Mouse (Mus musculus): ENCODE measurements around the gene Sdk2. TPM values are rescaled to one million over a fixed set of nuclear protein-coding genes. Genes with fewer than 3 reads are reported as not detected.
A peak's percentile ranks its signal among the peaks of the same experiment; 100 is the strongest.

Sdk2 gene
- polyA plus RNA-seq, 1 experiment from 2014 or later: 4.2 TPM

DNA sequence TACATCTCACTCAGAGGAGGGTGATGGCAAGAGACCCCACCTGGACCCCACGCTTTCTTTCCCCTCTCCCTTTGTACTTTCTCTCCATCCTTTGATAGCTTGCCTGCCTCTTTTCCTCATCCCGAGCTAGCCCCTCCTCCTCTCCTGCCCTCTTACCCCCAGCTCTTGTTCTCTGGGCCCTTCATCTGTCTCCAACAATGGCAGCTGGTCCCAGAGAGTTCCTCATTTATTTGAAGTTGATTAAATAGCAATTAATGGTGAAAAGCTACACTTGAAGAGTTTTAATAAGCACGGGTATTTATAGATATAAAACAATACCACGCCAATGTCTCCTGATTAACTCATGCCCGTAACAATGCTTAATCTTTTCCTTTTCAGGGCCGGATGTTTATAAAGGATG lies 222.9 kb downstream of the Sdk2 start:
- Histone ChIP-seq H3K4me2 (replicated peaks; ENCODE audit: low read depth, low read length) (no peak overlapping the region), H3K27me3 (ENCODE audit: control insufficient read depth, insufficient read depth, low read length) (no peaks in the 10 kb centered on the region), H3K4me3 (ENCODE audit: low read length) (no peak overlapping the region), H3K9me3 (ENCODE audit: control insufficient read depth, low read length) (no peaks in the 10 kb centered on the region), H3K4me1 (ENCODE audit: control insufficient read depth, insufficient read depth, low read length) (no peaks in the 10 kb centered on the region), H3K9ac (ENCODE audit: low read depth, low read length) (no peak overlapping the region), H3K27ac (ENCODE audit: low read depth, low read length) (no peak overlapping the region), H3K36me3 (ENCODE audit: control insufficient read depth, insufficient read depth, low read length) (no peaks in the 10 kb centered on the region)
- ATAC-seq (ENCODE audit: low FRiP score, low TSS enrichment): no peak
- WGBS: 77% methylated on average over 6 of the region's 6 CpGs

DNA sequence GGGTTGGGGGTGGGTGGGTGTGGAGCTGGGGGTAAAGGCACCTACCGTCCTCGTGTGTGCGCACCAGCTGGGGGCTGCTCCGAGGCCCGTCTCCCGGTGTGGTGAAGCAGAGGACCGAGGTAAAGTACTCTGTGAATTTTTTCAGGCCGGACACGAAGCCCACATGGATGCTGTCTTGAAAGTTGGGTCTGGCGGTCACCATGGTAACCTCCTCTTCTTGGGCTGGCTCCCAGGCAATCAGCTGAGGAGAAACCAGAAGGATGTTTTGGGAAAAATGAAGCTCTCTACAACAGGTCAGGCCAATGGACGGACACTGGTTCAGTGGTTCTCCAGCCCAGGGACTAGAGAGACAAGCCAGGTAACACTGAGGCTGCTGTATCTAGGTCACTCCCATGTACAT lies 224.0 kb downstream of the Sdk2 start:
- H3K9me3 ChIP-seq (ENCODE audit: control insufficient read depth, low read length): no peaks in the 10 kb centered on the region
- WGBS: 92% methylated on average over 11 of the region's 11 CpGs
- H3K36me3 ChIP-seq (ENCODE audit: control insufficient read depth, insufficient read depth, low read length): no peaks in the 10 kb centered on the region
- no peak overlapping the region for H3K4me3 ChIP-seq (ENCODE audit: low read length)
- no peak overlapping the region for H3K4me2 ChIP-seq (replicated peaks; ENCODE audit: low read depth, low read length)
- no peak for ATAC-seq (ENCODE audit: low FRiP score, low TSS enrichment)
- no peaks in the 10 kb centered on the region for H3K4me1 ChIP-seq (ENCODE audit: control insufficient read depth, insufficient read depth, low read length)
- H3K27me3 ChIP-seq (ENCODE audit: control insufficient read depth, insufficient read depth, low read length): no peaks in the 10 kb centered on the region
- no peak overlapping the region for H3K27ac ChIP-seq (ENCODE audit: low read depth, low read length)
- H3K9ac ChIP-seq (ENCODE audit: low read depth, low read length): no peak overlapping the region

DNA sequence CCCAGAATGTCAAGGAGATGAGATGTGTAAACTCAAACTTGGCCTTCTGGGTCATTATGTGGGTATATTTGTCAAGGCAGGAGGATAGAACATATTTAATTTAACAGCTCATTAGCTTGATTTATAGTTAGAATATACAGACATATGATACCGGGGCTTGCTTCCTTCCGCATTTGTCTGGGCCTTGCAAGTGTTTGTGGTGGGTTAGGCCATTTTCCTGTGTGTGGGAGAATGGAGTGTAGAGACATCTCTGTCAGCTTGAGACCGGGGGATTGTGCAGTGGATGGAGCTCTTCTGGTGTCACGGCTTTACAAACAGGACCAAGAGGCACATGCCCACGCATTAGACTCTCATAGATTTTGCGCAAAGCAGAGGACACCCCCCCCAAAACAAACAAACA lies 235.2 kb downstream of the Sdk2 start:
- Histone ChIP-seq H3K4me3 (ENCODE audit: low read length) (no peak overlapping the region), H3K9me3 (ENCODE audit: control insufficient read depth, low read length) (no peaks in the 10 kb centered on the region), H3K4me1 (ENCODE audit: control insufficient read depth, insufficient read depth, low read length) (no peaks in the 10 kb centered on the region; the same call in 1 of the 2 replicates), H3K36me3 (ENCODE audit: control insufficient read depth, insufficient read depth, low read length) (no peaks in the 10 kb centered on the region; the same call in 1 of the 2 replicates), H3K9ac (ENCODE audit: low read depth, low read length) (no peak overlapping the region), H3K27me3 (ENCODE audit: control insufficient read depth, insufficient read depth, low read length) (no peaks in the 10 kb centered on the region; the same call in 1 of the 2 replicates), H3K27ac (ENCODE audit: low read depth, low read length) (no peak overlapping the region), H3K4me2 (replicated peaks; ENCODE audit: low read depth, low read length) (no peak overlapping the region)
- ATAC-seq (ENCODE audit: low FRiP score, low TSS enrichment): peak; percentile 17; the same call in 1 of the 2 replicates
- WGBS: 39% methylated on average over 6 of the region's 6 CpGs

DNA sequence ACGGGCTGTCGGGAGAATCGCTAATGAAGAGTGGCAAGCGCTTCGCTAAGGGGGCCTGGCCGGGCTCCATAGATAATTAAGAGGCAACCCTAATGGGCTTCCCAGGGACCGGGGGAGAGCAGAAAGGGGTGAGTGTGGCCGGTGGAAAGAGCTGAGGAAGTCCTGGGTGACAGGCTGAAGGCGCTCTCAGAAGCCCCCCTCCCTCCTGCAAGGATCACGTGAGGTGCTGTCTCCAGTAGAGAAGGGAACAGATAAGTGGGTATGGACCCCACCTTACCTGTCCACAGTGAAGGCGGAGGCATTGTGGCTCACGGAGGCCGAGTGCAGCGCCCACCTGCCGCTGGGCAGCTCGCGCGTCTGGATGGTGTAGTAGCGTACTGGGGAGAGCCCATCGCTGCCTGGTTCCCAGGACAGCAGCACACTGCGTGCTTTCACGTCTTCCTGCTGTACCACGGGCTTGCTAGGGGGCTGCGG lies 238.7 kb downstream of the Sdk2 start:
- Histone ChIP-seq H3K36me3 (ENCODE audit: control insufficient read depth, insufficient read depth, low read length) (no peaks in the 10 kb centered on the region), H3K27me3 (ENCODE audit: control insufficient read depth, insufficient read depth, low read length) (no peaks in the 10 kb centered on the region), H3K4me2 (replicated peaks; ENCODE audit: low read depth, low read length) (no peak overlapping the region), H3K9ac (ENCODE audit: low read depth, low read length) (no peak overlapping the region), H3K4me3 (ENCODE audit: low read length) (no peak overlapping the region), H3K9me3 (ENCODE audit: control insufficient read depth, low read length) (no peaks in the 10 kb centered on the region), H3K27ac (ENCODE audit: low read depth, low read length) (no peak overlapping the region), H3K4me1 (ENCODE audit: control insufficient read depth, insufficient read depth, low read length) (no peaks in the 10 kb centered on the region; the same call in 1 of the 2 replicates)
- no peak for ATAC-seq (ENCODE audit: low FRiP score, low TSS enrichment)
- 37% methylated on average over 24 of the region's 24 CpGs for WGBS

DNA sequence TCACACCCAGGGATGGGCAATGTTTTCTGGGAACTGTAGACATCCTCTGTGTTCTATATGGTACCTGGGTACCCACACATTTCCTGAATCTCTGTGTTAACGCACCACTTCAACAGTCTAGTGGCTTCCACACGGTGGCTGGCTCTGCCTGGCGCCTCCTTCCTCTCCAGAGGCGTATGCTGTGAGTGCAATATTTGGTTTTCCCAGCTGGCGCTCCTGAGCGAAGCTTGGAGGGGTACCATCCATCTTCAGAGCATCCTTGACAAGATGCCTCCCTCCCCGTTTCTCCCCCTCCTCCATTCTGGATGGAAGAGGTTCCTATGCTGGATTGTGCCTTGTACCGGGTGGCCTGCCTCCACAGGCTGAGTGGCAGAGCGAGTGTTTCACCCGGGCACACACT lies 246.8 kb downstream of the Sdk2 start:
- WGBS: 85% methylated on average over 10 of the region's 10 CpGs
- Histone ChIP-seq H3K27ac (ENCODE audit: low read depth, low read length) (no peak overlapping the region), H3K4me2 (replicated peaks; ENCODE audit: low read depth, low read length) (no peak overlapping the region), H3K4me3 (ENCODE audit: low read length) (no peak overlapping the region), H3K9ac (ENCODE audit: low read depth, low read length) (no peak overlapping the region), H3K27me3 (ENCODE audit: control insufficient read depth, insufficient read depth, low read length) (no peaks in the 10 kb centered on the region), H3K36me3 (ENCODE audit: control insufficient read depth, insufficient read depth, low read length) (no peaks in the 10 kb centered on the region), H3K9me3 (ENCODE audit: control insufficient read depth, low read length) (no peaks in the 10 kb centered on the region), H3K4me1 (ENCODE audit: control insufficient read depth, insufficient read depth, low read length) (peaks cover 3% of the 10 kb centered on the region; the same call in 1 of the 2 replicates)
- ATAC-seq (ENCODE audit: low FRiP score, low TSS enrichment): no peak

DNA sequence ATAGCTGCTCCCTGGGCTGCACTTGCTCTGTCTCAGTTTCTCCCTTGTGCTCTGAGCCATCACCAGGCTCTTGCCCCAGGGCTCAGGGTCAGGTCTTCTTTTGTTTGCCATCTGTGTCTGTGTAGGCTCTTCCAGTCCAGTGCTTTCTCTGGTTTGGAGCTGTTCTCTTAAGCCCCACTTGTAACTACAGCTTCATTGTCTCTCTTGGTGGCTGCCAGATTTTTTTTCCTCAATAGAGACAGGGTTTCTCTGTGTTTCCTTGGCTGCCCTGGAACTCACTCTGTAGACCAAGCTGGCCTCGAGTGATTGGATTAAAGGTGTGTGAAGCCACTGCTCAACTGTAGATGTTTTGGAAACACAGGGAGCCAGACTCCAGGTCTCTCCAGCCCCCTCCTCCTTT lies 247.8 kb downstream of the Sdk2 start:
- Histone ChIP-seq H3K36me3 (ENCODE audit: control insufficient read depth, insufficient read depth, low read length) (no peaks in the 10 kb centered on the region), H3K4me2 (replicated peaks; ENCODE audit: low read depth, low read length) (no peak overlapping the region), H3K4me3 (ENCODE audit: low read length) (no peak overlapping the region), H3K4me1 (ENCODE audit: control insufficient read depth, insufficient read depth, low read length) (peaks cover 3% of the 10 kb centered on the region; the same call in 1 of the 2 replicates), H3K9me3 (ENCODE audit: control insufficient read depth, low read length) (no peaks in the 10 kb centered on the region), H3K9ac (ENCODE audit: low read depth, low read length) (no peak overlapping the region), H3K27me3 (ENCODE audit: control insufficient read depth, insufficient read depth, low read length) (no peaks in the 10 kb centered on the region), H3K27ac (ENCODE audit: low read depth, low read length) (no peak overlapping the region)
- WGBS: 48% methylated on average over 1 of the region's 1 CpGs
- ATAC-seq (ENCODE audit: low FRiP score, low TSS enrichment): no peak

DNA sequence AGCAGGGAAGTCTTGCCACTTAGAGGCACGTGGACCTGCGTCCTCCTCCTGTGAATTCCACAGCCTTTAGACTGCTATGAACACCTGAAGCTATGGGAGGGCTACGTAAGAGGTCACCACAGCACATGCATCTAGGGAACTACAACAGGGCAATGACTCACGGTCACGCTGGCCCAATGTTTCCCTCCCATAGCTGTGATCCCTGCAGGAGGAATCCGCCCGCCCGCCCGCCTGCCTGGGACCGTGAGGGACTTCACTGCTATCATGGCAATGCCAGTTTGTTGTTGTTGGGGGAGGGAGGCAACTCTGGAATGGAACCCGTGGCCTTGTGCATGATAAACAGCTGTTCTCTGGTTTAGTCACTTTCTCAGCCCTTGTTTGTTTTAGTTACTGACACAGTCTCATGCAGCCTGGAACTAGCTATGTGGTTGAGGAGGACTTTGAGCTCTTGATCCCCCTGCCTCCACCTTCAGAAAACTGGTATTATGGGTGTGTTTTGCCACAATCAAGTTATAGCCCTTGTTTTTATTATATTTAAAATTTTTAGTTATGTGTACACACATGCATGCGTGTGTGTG lies 249.8 kb downstream of the Sdk2 start:
- H3K27ac ChIP-seq (ENCODE audit: low read depth, low read length): no peak overlapping the region
- 68% methylated on average over 12 of the region's 12 CpGs for WGBS

DNA sequence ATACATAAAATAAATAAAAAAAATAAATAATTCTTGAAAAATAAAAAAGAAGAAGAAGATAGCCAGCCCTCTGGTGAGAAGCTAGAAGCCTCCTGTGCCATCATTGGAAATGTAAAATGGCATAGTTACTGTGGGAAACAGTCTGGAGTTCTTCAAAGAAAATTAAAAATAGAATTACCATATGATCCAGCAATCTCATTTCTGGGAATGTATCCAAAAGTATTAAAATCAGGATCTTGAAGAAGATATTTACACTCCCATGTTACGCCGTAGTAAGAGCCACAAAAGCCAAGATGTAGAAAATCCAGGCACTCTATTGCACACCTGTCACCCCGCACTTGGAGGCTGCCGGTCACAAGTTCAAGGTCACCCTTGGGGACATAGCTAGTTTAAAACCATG lies 250.4 kb downstream of the Sdk2 start:
- WGBS: 83% methylated on average over 4 of the region's 4 CpGs
- H3K27ac ChIP-seq (ENCODE audit: low read depth, low read length): no peak overlapping the region
- ATAC-seq (ENCODE audit: low FRiP score, low TSS enrichment): no peak
- H3K36me3 ChIP-seq (ENCODE audit: control insufficient read depth, insufficient read depth, low read length): no peaks in the 10 kb centered on the region
- H3K27me3 ChIP-seq (ENCODE audit: control insufficient read depth, insufficient read depth, low read length): no peaks in the 10 kb centered on the region
- H3K9me3 ChIP-seq (ENCODE audit: control insufficient read depth, low read length): no peaks in the 10 kb centered on the region
- no peak overlapping the region for H3K4me2 ChIP-seq (replicated peaks; ENCODE audit: low read depth, low read length)
- no peak overlapping the region for H3K4me3 ChIP-seq (ENCODE audit: low read length)
- no peak overlapping the region for H3K9ac ChIP-seq (ENCODE audit: low read depth, low read length)
- H3K4me1 ChIP-seq (ENCODE audit: control insufficient read depth, insufficient read depth, low read length): peaks cover 3% of the 10 kb centered on the region; the same call in 1 of the 2 replicates

More for the DNA sequence above, 249.8 kb downstream of the Sdk2 start:
- ATAC-seq (ENCODE audit: low FRiP score, low TSS enrichment): no peak
- Histone ChIP-seq H3K9me3 (ENCODE audit: control insufficient read depth, low read length) (no peaks in the 10 kb centered on the region), H3K4me1 (ENCODE audit: control insufficient read depth, insufficient read depth, low read length) (peaks cover 3% of the 10 kb centered on the region; the same call in 1 of the 2 replicates), H3K9ac (ENCODE audit: low read depth, low read length) (no peak overlapping the region), H3K27me3 (ENCODE audit: control insufficient read depth, insufficient read depth, low read length) (no peaks in the 10 kb centered on the region), H3K4me3 (ENCODE audit: low read length) (no peak overlapping the region), H3K4me2 (replicated peaks; ENCODE audit: low read depth, low read length) (no peak overlapping the region), H3K36me3 (ENCODE audit: control insufficient read depth, insufficient read depth, low read length) (no peaks in the 10 kb centered on the region)

DNA sequence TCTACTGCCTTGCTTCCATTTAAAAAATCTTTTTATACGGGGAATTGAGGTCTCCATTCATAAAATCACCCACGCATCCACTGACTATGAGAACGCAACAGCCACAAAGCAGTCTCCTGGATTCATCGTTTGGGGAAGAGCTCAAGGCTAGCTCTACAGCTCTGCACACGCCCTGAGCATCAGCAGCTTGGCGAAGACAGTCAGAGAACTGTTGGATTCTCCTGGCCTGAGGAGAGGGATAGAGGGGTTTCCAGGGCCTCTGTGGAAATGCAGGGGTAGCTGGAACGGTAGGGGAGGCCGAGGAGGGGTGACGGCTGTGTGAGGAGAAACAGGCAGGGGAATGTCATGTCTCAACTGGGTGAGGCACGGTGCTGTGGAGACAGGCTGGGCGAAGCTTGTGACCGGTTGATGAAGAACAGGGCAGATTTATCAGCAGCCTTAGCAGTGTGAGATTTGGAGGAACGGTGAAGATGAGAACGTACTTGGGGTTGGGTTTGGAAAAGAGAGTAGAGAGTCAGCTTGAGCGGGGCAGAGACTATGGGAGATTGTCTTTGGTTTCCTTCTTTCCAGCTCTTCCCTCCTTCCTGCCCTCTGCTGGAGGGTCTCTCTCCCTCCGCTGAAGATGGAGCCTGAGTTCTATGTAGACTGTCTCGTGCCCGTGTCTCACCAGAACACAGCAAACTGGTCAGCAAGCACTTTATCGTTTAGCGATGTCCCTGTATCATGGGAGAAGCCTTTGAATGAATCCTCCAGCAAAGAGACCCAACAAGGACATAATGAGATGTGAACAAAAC lies 255.1 kb downstream of the Sdk2 start:
- WGBS: 66% methylated on average over 20 of the region's 20 CpGs
- Histone ChIP-seq H3K4me1 (ENCODE audit: control insufficient read depth, insufficient read depth, low read length) (peaks cover 9% of the 10 kb centered on the region), H3K4me2 (replicated peaks; ENCODE audit: low read depth, low read length) (no peak overlapping the region), H3K27ac (ENCODE audit: low read depth, low read length) (no peak overlapping the region), H3K9ac (ENCODE audit: low read depth, low read length) (no peak overlapping the region), H3K27me3 (ENCODE audit: control insufficient read depth, insufficient read depth, low read length) (no peaks in the 10 kb centered on the region), H3K4me3 (ENCODE audit: low read length) (no peak overlapping the region), H3K9me3 (ENCODE audit: control insufficient read depth, low read length) (no peaks in the 10 kb centered on the region), H3K36me3 (ENCODE audit: control insufficient read depth, insufficient read depth, low read length) (no peaks in the 10 kb centered on the region)
- no peak for ATAC-seq (ENCODE audit: low FRiP score, low TSS enrichment)
